Mouse (Mus musculus) olfactory bulb, adult 2 months (tissue): ENCODE measurements around the gene Dennd1a.

ENCODE experiments used
- CTCF ChIP-seq: fragments of 200-500 bp; IDR thresholded peaks from 2 replicates; pipeline ENCODE4 v1.5.1; 2012; ENCODE audit warnings: low read depth, mild to moderate bottlenecking, low read length, moderate library complexity; ENCODE audit not compliant: insufficient read depth
- POLR2A ChIP-seq: fragments of 200-500 bp; IDR thresholded peaks from 2 replicates; pipeline ENCODE4 v1.6.1; 2012; ENCODE audit warnings: mild to moderate bottlenecking, low read depth, low read length, moderate library complexity; ENCODE audit not compliant: insufficient read depth

DNA sequence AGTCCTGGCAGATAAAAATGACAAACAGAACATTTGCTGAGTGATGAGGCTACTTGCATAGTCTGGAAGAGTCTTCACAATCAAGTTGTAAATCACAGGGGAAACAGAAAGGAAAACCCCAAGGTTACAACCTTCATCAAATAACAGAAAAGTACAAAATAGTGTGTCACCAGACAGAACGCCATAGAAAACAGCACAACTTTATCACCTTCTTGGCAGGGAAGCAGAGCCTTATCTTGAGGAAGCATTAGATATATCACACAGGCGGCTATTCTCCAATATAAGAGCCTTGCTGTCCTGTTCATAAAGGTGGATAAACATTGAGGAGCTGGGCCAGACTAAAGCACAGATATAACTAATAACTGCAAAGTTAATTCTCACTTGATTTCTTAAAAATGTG lies 225.7 kb downstream of the Dennd1a start:
- TF ChIP-seq CTCF (no peak), POLR2A (no peak)
